Mouse (Mus musculus) lung, postnatal 25 days (tissue): Measurements from ENCODE around the gene Prrt2.

Experiments used
- DNase-seq: peaks from one replicate; pipeline ENCODE4 v3.0.0; 2022; ENCODE audit warnings: low spot score

The Prrt2 gene

GRCm38 (mm10) chr7:127020901-127021562 lies at the start of gene Prrt2, which contains the start of gene Gm42742:
TSS of gene Prrt2 (minus strand) at chr7:127021211.
TSS of gene Gm42742 (minus strand) at chr7:127021097.
- DNase-seq, result peak; percentile 36

- DNase-seq, result no peak
Observed at GRCm38 (mm10) chr7:127066317-127066716, 45.3 kb upstream of the Prrt2 start.

GRCm38 (mm10) chr7:127065538-127065937 lies 44.5 kb upstream of the Prrt2 start:
- no peak for DNase-seq

GRCm38 (mm10) chr7:127055026-127055585 lies 34.1 kb upstream of the Prrt2 start:
- no peak for DNase-seq

GRCm38 (mm10) chr7:127041851-127042672 lies 21.1 kb upstream of the Prrt2 start, which contains the start of gene Kif22:
TSS of gene Kif22 (minus strand) at chr7:127042471.
- DNase-seq, result peak; percentile 92

- DNase-seq, result no peak
Observed at GRCm38 (mm10) chr7:127031244-127031643, 10.2 kb upstream of the Prrt2 start.

GRCm38 (mm10) chr7:127030172-127030571 lies 9.2 kb upstream of the Prrt2 start:
- no peak for DNase-seq

- DNase-seq, result no peak
Observed at GRCm38 (mm10) chr7:127027885-127028284, 6.9 kb upstream of the Prrt2 start.

- DNase-seq, result peak; percentile 99
Observed at GRCm38 (mm10) chr7:127026984-127027726, 6.1 kb upstream of the Prrt2 start, which contains the start of gene Maz. TSS of gene Maz (minus strand) at chr7:127027037.

GRCm38 (mm10) chr7:127026616-127026983 lies 5.6 kb upstream of the Prrt2 start:
- no peak for DNase-seq

- peak; percentile 51 for DNase-seq
Observed at GRCm38 (mm10) chr7:127026161-127026600, 5.2 kb upstream of the Prrt2 start.

GRCm38 (mm10) chr7:127025556-127026160 lies 4.6 kb upstream of the Prrt2 start:
- DNase-seq, result no peak

GRCm38 (mm10) chr7:127024755-127025555 lies 3.9 kb upstream of the Prrt2 start:
- peak; percentile 85 for DNase-seq

- no peak for DNase-seq
Observed at GRCm38 (mm10) chr7:127023896-127024690, 3.1 kb upstream of the Prrt2 start.

- DNase-seq, result no peak
Observed at GRCm38 (mm10) chr7:127023272-127023691, 2.3 kb upstream of the Prrt2 start.

GRCm38 (mm10) chr7:127022528-127023271 lies 1.7 kb upstream of the Prrt2 start:
- DNase-seq, result no peak

GRCm38 (mm10) chr7:127021563-127022527 lies 834 bp upstream of the Prrt2 start:
- no peak for DNase-seq

- no peak for DNase-seq
Observed at GRCm38 (mm10) chr7:127020491-127020890, 520 bp downstream of the Prrt2 start.
